Mouse (Mus musculus): ENCODE data around the gene Dmpk.

DNA sequence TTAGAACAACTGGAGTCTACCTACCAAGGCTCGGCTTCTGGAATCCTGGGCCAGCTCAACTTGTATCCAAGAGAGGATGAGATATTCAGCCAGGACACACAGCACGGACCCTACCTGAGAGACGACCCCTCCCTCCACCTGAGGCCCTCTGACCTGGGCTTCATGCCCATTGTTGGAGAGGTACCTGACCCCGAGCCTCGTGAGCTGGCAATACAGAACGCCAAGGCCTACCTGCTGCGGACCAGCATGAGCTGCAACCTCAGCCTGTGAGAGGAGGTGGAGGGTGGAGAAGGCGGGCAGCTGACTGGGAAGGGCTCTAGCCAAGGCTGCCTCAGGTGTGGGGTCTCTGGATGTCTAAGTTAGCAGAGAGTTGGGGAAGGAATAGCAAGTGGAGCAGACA is 28.5 kb upstream of the Dmpk start:
- TF ChIP-seq CTCF (IDR thresholded peaks at IDR 0.05; ENCODE audit: low read depth) (no peak), EP300 (IDR thresholded peaks at IDR 0.05; ENCODE audit: low read depth) (no peak)

Data from liver, postnatal 0 days (tissue).